Mouse (Mus musculus) layer of hippocampus, postnatal 36 days (tissue): ENCODE measurements around the gene Gm2237. TPM values are rescaled to one million over a fixed set of nuclear protein-coding genes. Genes with fewer than 3 reads are reported as not detected.
"Not testable (repeated sequence)": the region's sequence is repeated elsewhere in the genome, so short reads cannot be mapped to it uniquely, and the experiment has no call there.

Experiments
- DNase-seq, 2 experiments: peaks; one replicate each; pipeline ENCODE4 v3.0.0; 2022
- total RNA-seq, 2 experiments: library from RNA; stranded (reverse); gene quantifications; 2 replicates each; pipeline ENCODE4 v1.2.3; 2021

The Gm2237 gene
- total RNA-seq = 1 to 10 TPM; 6.0 to 7.1 TPM

DNA sequence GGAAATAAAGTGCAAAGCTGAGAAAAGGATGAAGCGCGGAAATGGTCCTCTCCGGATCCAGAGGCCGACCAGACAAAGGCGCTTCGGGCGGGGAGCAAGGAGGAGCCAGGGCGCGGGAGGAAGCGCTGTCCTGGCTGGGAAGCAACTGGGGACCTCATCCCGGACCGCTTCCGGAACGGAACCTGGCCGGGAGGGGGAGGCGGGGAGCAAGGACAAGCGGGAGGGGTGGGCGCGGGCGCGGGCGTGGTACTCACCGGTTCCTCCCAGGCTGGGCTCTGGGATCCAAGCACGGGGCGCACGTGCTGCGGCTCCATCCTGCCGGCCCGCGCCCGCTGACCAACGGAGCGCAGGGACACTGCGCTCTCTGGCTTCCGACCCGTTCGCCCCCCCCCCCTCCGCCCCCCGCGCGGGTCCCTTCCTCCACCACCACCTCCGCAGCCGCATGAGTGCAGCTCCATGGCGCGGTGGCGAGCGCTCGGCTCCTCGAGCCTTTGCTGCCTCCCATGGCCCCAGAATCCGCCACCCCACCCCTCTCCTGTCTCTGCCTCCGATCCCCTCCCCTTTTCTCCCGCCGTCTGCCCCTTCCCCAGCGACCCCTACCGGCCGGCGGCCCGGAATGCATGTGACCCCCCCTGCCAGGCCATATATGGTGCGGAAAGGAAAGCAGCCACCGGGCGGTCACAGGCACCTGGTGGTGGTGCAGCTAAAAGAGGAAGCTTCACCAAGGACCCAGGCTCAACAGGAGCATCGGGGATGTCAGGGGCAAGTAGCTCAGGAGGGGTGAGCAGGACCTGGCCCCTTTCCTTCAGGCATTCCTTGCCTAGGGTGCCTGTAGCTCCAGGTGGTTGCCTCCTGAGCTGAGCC, at the start of gene Gm2237:
Gm2237 (minus strand) TSS at position 332 of the 864 bp plus-strand sequence.
- peak; percentile 9 to 11 for DNase-seq

GRCm38 (mm10) chr14:19602481-19602880, 17.5 kb upstream of the Gm2237 start, which contains the start of gene Gm5458:
Gm5458 (minus strand) TSS chr14:19602581.
- not testable (repeated sequence) for DNase-seq

DNA sequence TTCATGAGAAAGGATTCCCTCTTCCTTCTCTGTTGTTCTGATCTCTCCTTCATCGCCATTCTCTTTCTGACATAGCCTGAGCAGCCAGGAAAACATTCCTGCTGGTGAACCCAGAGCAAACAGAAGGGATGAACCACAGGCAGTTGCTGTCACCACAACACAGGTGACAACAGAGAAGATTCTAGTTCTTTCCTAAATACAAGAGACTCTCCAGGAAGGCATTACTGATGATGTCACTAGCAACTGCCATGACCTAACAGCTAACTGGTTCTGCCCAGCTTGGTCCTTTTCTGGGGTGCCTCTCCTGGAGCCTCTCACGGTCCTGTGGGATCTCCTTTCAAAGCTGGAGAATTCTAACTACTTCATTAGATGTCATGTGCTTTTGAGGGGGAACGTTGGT, 35.1 kb downstream of the Gm2237 start, which contains the start of gene Gm2244:
Gm2244 (minus strand) TSS at position 101 of the 400 bp plus-strand sequence.
- DNase-seq = not testable (repeated sequence)

Other genes with a start within 250 kb of the Gm2237 start
- not detected for gene Gm21738, start 166.2 kb downstream of the Gm2237 start, total RNA-seq
- not detected for gene Gm2244, start 35.2 kb downstream of the Gm2237 start, total RNA-seq
- gene Gm5458, start 17.4 kb upstream of the Gm2237 start, total RNA-seq = not detected
- 1 to 10 TPM; 4.1 to 5.2 TPM for gene Nid2, start 166.1 kb upstream of the Gm2237 start, total RNA-seq
- gene Rtraf, start 238.7 kb upstream of the Gm2237 start, total RNA-seq = 10 to 100 TPM; 54.6 to 55.1 TPM